Mouse (Mus musculus): ENCODE data around the gene Synm.

GRCm38 (mm10) chr7:67692791-67693538, 66.6 kb downstream of the Synm start:
- TF ChIP-seq POLR2A (IDR thresholded peaks at IDR 0.05; ENCODE audit: borderline replicate concordance, extremely low read depth, insufficient read depth, insufficient read length, poor library complexity, severe bottlenecking) (no peak), CTCF (IDR thresholded peaks at IDR 0.05; ENCODE audit: borderline replicate concordance, extremely low read depth, insufficient read depth, insufficient read length) (no peak)
